Mouse (Mus musculus): ENCODE measurements around the gene Iqcf5.

Iqcf5 gene

GRCm38 (mm10) chr9:106475663-106476001, 38.7 kb upstream of the Iqcf5 start, which contains the start of gene Rrp9:
Rrp9 (plus strand) TSS chr9:106475963.
- ChIA-PET CTCF (interaction anchor here (0.6 to 3.0 kb wide), 23 partner anchors 9 to 249 kb away, joined by 3 to 86 read pairs (median 12); partner anchors contain the start of genes Abhd14a (in 2 of the 4), Abhd14b (in 2 of the 4), Rpl29 (in 2 of the 4) and Gpr62 (in 1 of the 4)), POLR2A (interaction anchor here (0.6 to 9.4 kb wide), 28 partner anchors 9 to 1087 kb away, joined by 3 to 173 read pairs (median 8); partner anchors contain the start of genes Abhd14a (in 3 of the 4), Acy1 (in 3 of the 4), Rpl29 (in 3 of the 4) and Abhd14b (in 2 of the 4))

DNA sequence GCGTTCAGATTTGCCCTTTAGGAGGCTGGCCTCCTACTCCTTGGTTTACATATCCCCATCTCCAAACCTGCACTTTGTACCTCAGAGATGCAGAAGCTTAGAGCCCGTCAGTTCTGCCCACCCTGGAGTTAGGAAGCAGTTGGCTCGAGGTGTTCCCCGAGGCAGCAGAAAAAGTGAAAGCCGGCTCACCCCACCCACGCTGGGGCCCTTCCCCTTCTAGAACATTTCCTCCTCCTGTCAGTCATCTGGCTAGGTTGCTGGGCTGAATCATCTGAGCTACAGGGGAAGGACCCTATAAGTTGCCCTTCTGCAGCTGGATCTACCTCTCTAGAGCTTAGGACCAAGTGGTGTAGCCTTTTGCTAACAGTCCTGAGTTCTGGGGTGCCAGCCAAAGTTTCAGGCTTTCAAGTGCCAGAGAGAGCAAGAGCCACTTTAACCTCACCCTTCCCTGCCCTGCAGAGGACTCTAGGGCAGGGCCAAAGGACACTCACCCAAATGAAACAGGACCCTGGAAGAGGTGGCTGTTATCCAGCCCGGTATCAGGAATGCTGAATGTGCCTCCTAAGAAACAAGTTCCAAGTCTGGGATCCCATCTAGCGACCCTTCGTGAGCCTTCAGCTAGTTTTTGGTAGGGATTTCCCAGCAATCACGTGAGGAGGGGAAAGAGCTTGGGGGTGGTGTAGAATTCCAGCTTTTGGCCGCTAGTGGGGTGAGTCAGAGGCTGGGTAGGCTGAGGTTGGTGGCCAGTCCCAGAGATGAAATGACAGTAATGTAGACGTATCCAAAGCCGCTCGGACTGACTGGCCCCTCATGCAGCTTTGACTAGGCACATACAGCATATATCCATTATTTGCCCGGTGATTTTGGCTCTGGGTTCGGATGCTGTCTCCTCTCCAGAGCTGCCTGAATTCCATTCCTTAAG, 38.1 kb upstream of the Iqcf5 start:
- ChIA-PET POLR2A (interaction anchor here (0.6 to 9.4 kb wide), 82 partner anchors 9 to 1087 kb away, joined by 3 to 173 read pairs (median 5); partner anchors contain the start of genes Acy1 (in 4 of the 4), Abhd14a (in 3 of the 4), Abhd14b (in 3 of the 4) and Manf (in 3 of the 4)), CTCF (interaction anchor here (0.6 to 3.0 kb wide), 104 partner anchors 9 to 820 kb away, joined by 3 to 86 read pairs (median 5); partner anchors contain the start of genes Rpl29 (in 4 of the 4), Abhd14a (in 3 of the 4), Abhd14b (in 3 of the 4) and Acy1 (in 3 of the 4))

GRCm38 (mm10) chr9:106476924-106477484, 37.4 kb upstream of the Iqcf5 start, which contains the start of gene Parp3:
Parp3 (minus strand) TSS chr9:106476949.
- CTCF ChIA-PET = interaction anchor here (0.6 to 3.0 kb wide), 115 partner anchors 9 to 819 kb away, joined by 3 to 86 read pairs (median 5); partner anchors contain the start of genes Rpl29 (in 4 of the 4), Abhd14a (in 3 of the 4), Abhd14b (in 3 of the 4) and Acy1 (in 3 of the 4)
- POLR2A ChIA-PET = interaction anchor here (0.5 to 9.4 kb wide), 86 partner anchors 9 to 1086 kb away, joined by 3 to 173 read pairs (median 5); partner anchors contain the start of genes Abhd14a (in 4 of the 4), Acy1 (in 4 of the 4), Abhd14b (in 3 of the 4) and Manf (in 3 of the 4)

- CTCF ChIA-PET = interaction anchor here (0.6 to 3.0 kb wide), 86 partner anchors 8 to 414 kb away, joined by 3 to 86 read pairs (median 6); partner anchors contain the start of genes Abhd14a (in 3 of the 4), Abhd14b (in 3 of the 4), Rpl29 (in 3 of the 4) and Acy1 (in 2 of the 4)
- POLR2A ChIA-PET = interaction anchor here (0.5 to 9.4 kb wide), 68 partner anchors 8 to 414 kb away, joined by 3 to 173 read pairs (median 7); partner anchors contain the start of genes Abhd14a (in 4 of the 4), Acy1 (in 4 of the 4), Abhd14b (in 3 of the 4) and Rpl29 (in 3 of the 4)
Observed at GRCm38 (mm10) chr9:106477649-106478048, 36.7 kb upstream of the Iqcf5 start.

- POLR2A ChIA-PET = interaction anchor here in 3 of 4 experiments (0.6 to 9.4 kb wide), 14 partner anchors 8 to 310 kb away, joined by 3 to 173 read pairs (median 12); partner anchors contain the start of genes Rpl29 (in 3 of the 3), Abhd14a (in 2 of the 3), Abhd14b (in 2 of the 3) and Gpr62 (in 1 of the 3)
- CTCF ChIA-PET = interaction anchor here in 3 of 4 experiments (0.6 to 2.5 kb wide), 3 partner anchors 50 to 120 kb away, joined by 3 to 35 read pairs (median 3); partner anchors contain the start of gene Rpl29 (in 1 of the 3)
Observed at GRCm38 (mm10) chr9:106478101-106478500, 36.3 kb upstream of the Iqcf5 start.

DNA sequence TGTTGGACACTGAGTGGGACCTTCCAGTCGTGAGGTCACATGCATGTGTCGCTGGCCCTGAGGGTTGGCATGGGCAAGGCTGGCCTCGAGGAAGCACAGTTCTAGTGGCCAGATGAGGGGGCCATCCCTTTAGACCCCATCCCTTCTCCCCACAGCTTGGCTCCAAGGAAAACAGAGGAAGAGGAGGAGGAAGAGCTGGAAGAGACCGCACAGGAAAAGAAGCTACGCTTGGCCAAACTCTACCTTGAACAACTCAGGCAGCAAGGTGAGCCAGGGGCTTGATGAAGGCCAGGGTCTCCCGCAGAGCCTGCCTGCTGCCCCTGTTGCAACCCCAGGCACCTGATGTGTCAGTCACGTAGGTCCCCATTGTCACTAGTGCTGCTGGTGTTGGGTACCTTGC, 33.8 kb upstream of the Iqcf5 start:
- ChIA-PET POLR2A (interaction anchor here in 2 of 4 experiments (0.6 to 7.0 kb wide), 8 partner anchors 9 to 1105 kb away, joined by 3 to 148 read pairs (median 4); partner anchors contain the start of genes Abhd14a (in 1 of the 2), Abhd14b (in 1 of the 2), Pcbp4 (in 1 of the 2) and Rpl29 (in 1 of the 2)), CTCF (interaction anchor here in 1 of 4 experiments (1.0 to 1.3 kb wide), 2 partner anchors 23 to 173 kb away, joined by 3 read pairs; no protein-coding TSS in a partner anchor)

DNA sequence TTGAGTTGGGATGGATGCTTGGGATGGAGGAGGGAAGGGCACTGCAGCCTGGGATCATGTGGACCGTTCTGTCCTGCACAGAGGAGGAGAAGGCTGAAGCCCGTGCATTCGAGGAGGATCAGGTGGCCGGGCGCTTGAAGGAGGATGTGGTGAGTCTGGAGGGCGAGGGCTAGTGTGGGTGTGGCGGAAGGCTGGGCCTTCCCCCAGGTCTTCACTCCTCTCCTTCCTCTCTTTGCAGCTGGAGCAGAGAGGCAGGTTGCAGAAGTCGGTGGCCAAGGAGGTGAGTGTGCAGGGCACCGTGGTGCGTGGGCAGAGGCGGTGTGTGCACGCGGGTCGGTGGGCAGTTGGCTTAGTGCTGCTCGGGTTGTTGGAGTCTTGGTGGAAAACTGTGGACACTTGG, 33.3 kb upstream of the Iqcf5 start:
- ChIA-PET CTCF (no interaction called here), POLR2A (interaction anchor here in 2 of 4 experiments (0.6 to 7.0 kb wide), 8 partner anchors 9 to 1104 kb away, joined by 3 to 148 read pairs (median 3); partner anchors contain the start of genes Acy1 (in 1 of the 2), Pcbp4 (in 1 of the 2) and Rpl29 (in 1 of the 2))

DNA sequence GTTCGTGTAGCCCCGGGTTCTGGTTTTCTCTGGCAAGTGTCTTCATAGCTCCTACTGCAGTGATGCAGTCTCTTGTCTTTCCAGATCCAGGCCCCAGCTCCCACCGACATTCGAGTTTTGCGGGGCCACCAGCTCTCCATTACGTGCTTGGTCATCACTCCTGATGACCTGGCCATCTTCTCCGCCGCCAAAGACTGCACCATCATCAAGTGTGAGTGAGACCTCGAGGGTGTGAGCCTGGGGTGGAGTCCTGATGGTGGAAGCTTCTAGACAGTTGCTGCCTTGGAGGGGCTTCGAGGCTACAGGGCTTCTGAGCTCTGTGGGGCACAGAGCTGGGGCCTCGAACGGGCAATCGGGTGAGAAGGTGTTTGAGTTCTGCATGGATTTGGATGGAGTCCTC, 32.7 kb upstream of the Iqcf5 start:
- ChIA-PET POLR2A (interaction anchor here in 3 of 4 experiments (0.6 to 7.0 kb wide), 8 partner anchors 9 to 362 kb away, joined by 3 to 148 read pairs (median 4); partner anchors contain the start of genes Rpl29 (in 2 of the 3) and Acy1 (in 1 of the 3)), CTCF (no interaction called here)

DNA sequence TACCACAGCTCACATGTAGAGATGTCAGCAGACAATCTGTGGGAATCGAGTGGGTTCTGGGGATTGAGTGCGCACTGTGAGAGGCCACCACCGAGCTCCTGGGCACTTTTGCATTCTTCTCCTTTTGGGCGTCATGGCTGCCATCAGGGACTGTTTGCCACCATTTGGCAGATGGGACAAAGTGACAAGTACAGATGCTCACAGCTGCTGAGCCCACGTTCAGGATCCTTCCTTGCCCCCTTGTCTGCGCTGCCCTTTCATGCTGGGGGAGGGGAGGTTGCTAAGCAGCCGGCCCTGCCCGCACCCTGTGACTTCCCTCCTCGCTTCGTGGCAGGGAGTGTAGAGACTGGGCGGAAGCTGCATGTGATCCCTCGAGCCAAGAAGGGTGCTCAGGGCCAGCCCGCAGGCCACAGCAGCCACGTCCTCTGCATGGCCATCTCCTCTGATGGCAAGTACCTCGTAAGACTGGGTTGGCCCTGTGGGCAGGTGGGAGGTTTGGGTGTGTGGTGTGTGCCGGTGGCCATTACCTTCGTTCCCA, 31.7 kb upstream of the Iqcf5 start:
- POLR2A ChIA-PET = interaction anchor here (0.5 to 2.6 kb wide), 17 partner anchors 8 to 814 kb away, joined by 3 to 14 read pairs (median 4); partner anchors contain the start of genes Rpl29 (in 3 of the 4), Abhd14a (in 1 of the 4), Abhd14b (in 1 of the 4) and Acy1 (in 1 of the 4)
- CTCF ChIA-PET = no interaction called here

GRCm38 (mm10) chr9:106483136-106483535, 31.2 kb upstream of the Iqcf5 start:
- CTCF ChIA-PET = interaction anchor here in 1 of 4 experiments (1.4 kb wide), 1 partner anchor 160 kb away, joined by 4 read pairs; no protein-coding TSS in a partner anchor
- POLR2A ChIA-PET = interaction anchor here (0.5 to 2.6 kb wide), 15 partner anchors 16 to 814 kb away, joined by 3 to 14 read pairs (median 3); partner anchors contain the start of genes Rpl29 (in 3 of the 4), Abhd14a (in 1 of the 4), Abhd14b (in 1 of the 4) and Acy1 (in 1 of the 4)

DNA sequence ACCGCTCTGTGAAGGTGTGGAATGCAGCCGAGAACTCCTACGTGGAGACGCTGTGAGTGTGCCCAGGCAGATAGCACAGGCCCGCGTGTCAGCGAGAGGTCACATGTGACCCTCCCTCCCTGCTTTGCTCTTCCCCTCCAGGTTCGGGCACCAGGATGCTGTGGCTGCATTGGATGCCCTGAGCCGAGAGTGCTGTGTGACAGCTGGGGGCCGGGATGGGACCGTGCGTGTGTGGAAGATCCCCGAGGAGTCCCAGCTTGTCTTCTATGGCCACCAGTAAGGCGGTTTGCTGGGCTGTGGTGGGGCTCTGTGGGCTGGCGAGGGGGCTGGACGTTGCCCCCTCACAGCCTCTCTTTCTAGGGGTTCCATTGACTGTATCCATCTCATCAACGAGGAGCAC, 30.8 kb upstream of the Iqcf5 start:
- POLR2A ChIA-PET = interaction anchor here (0.6 to 2.6 kb wide), 19 partner anchors 16 to 627 kb away, joined by 3 to 14 read pairs (median 3); partner anchors contain the start of genes Rpl29 (in 3 of the 4), Wdr82 (in 2 of the 4), Abhd14a (in 1 of the 4) and Abhd14b (in 1 of the 4)
- CTCF ChIA-PET = interaction anchor here in 1 of 4 experiments (1.4 kb wide), 1 partner anchor 160 kb away, joined by 4 read pairs; no protein-coding TSS in a partner anchor

DNA sequence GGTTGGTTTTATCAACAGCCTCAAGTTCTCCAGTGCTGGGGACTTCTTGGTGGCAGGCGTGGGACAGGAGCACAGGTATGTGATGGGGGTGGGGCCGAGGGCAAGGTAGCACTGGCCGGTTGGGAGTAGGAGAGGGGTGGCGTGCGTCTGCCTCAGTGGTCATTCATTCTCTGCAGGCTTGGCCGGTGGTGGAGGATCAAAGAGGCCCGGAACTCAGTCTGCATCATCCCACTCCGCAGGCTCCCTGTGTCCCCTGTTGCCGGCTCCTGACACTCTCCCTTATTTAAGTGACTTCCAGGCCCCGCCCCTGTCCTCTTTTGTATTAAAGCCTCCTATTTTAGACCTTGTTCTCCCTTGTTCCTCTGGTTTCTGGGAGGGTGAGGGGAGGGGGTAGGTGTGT, 29.3 kb upstream of the Iqcf5 start:
- ChIA-PET CTCF (interaction anchor here in 2 of 4 experiments (0.5 to 1.8 kb wide), 3 partner anchors 8 to 230 kb away, joined by 6 to 10 read pairs (median 6); partner anchors contain the start of gene Parp3 (in 2 of the 2)), POLR2A (interaction anchor here in 2 of 4 experiments (0.9 to 2.9 kb wide), 5 partner anchors 8 to 56 kb away, joined by 4 to 22 read pairs (median 4); partner anchors contain the start of genes Parp3 (in 2 of the 2), Rrp9 (in 2 of the 2) and Rpl29 (in 1 of the 2))

DNA sequence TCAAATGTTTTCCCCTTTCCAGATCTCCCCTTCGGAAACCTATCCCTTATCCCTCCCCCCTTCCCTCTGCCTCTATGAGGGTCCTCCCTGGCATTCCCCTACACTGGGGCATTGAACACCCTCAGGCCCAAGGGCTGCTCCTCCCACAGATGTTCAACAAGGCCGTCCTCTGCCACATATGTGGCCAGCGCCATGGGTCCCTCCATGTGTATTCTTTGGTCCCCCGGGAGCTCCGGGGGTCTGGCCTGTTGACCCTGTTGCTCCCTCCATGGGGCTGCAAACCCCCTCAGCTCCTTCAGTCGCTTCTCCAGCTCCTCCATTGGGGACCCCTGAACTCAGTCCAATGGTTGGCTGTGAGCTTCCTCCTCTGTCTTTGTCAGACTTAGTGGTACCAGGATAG, 26.8 kb upstream of the Iqcf5 start:
- ChIA-PET CTCF (interaction anchor here in 2 of 4 experiments (1.3 kb wide), 1 partner anchor 11 kb away, joined by 4 read pairs; the partner anchor contains the start of gene Parp3 (in 2 of the 2)), POLR2A (interaction anchor here in 2 of 4 experiments (0.5 to 2.9 kb wide), 3 partner anchors 11 to 34 kb away, joined by 3 to 22 read pairs (median 5); partner anchors contain the start of genes Parp3 (in 2 of the 2) and Rrp9 (in 1 of the 2))

GRCm38 (mm10) chr9:106499667-106500066, 14.7 kb upstream of the Iqcf5 start, which contains the start of gene Iqcf1:
Iqcf1 (plus strand) TSS chr9:106499967.
- CTCF ChIA-PET = interaction anchor here in 1 of 4 experiments (1.1 kb wide), 1 partner anchor 22 kb away, joined by 3 read pairs; no protein-coding TSS in a partner anchor
- POLR2A ChIA-PET = interaction anchor here in 2 of 4 experiments (1.4 to 2.0 kb wide), 3 partner anchors 9 to 16 kb away, joined by 6 to 12 read pairs (median 6); no protein-coding TSS in a partner anchor

DNA sequence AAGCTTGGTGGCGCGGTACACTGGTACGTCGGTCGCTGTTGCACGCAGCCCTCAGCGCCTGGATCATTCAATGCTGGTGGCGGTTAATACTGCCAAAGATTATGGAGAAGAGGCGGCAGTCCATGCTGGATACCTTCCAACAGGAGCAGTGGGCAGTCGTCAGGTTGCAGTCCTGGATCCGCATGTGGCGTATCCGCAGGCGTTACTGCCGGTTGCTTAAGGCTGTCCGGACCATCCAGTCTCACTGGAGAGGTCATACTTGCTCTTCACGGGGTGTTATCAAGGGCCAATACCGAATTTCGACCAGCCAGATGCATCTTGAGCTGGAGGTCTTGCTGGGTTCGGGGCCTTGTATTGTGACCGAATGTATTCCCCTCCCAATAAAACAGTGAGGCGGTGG, 12.5 kb upstream of the Iqcf5 start:
- POLR2A ChIA-PET = interaction anchor here in 3 of 4 experiments (0.6 to 2.7 kb wide), 11 partner anchors 11 to 161 kb away, joined by 3 to 11 read pairs (median 4); partner anchors contain the start of gene Rpl29 (in 1 of the 3)
- CTCF ChIA-PET = interaction anchor here in 2 of 4 experiments (0.6 to 1.0 kb wide), 3 partner anchors 25 to 141 kb away, joined by 3 to 6 read pairs (median 4); partner anchors contain the start of gene Parp3 (in 1 of the 2)

Data from embryonic stem cell, embryonic (primary cell).